Mouse (Mus musculus) cerebellum, adult 2 months (tissue): ENCODE results near the gene Sgcd. TPM values are rescaled to one million over a fixed set of nuclear protein-coding genes. Genes with fewer than 3 reads are reported as not detected.
"Not testable (repeated sequence)": the region's sequence is repeated elsewhere in the genome, so short reads cannot be mapped to it uniquely, and the experiment has no call there.

ENCODE experiments used
- DNase-seq, 2 experiments: peaks; one replicate each; pipeline ENCODE4 v3.0.0; 2021
- H3K27ac ChIP-seq: fragments of 200-500 bp; 2 replicates; pipeline ENCODE4 v1.5.1; 2012; ENCODE audit warnings: low read length, control low read depth, inconsistent platforms; ENCODE audit not compliant: insufficient read depth
- H3K27me3 ChIP-seq: fragments of 200-500 bp; 2 replicates; pipeline ENCODE4 v1.6.1; 2012; ENCODE audit warnings: inconsistent platforms, mild to moderate bottlenecking, low read length, moderate library complexity; ENCODE audit not compliant: control insufficient read depth, insufficient read depth
- H3K4me1 ChIP-seq: fragments of 200-500 bp; 2 replicates; pipeline ENCODE4 v1.6.1; 2011; ENCODE audit warnings: low read length; ENCODE audit not compliant: control insufficient read depth, insufficient read depth
- H3K4me3 ChIP-seq: fragments of 200-500 bp; replicated peaks from 2 replicates; pipeline ENCODE3; 2011; ENCODE audit warnings: mild to moderate bottlenecking, low read depth, low read length, control low read depth; ENCODE audit not compliant: insufficient read depth
- CTCF ChIP-seq: fragments of 200-500 bp; IDR thresholded peaks from 2 replicates; pipeline ENCODE4 v1.5.1; 2011; ENCODE audit warnings: low read depth, mild to moderate bottlenecking, control low read depth, low read length, moderate library complexity, borderline replicate concordance; ENCODE audit not compliant: insufficient read depth
- POLR2A ChIP-seq: fragments of 200-500 bp; IDR thresholded peaks from 2 replicates; pipeline ENCODE4 v1.6.1; 2011; ENCODE audit warnings: low read length, control low read depth, borderline replicate concordance; ENCODE audit not compliant: insufficient read depth
- WGBS: fragments of 180-500 bp; shearing (Covaris S2); methylation state at CpG from one replicate; pipeline ENCODE4 v1.1.7; 2018; 5-methylcytosine and 5-hydroxymethylcytosine counted together
- polyA plus RNA-seq: library from polyadenylated mRNA; depleted of rRNA; stranded (reverse); fragments of >200 nt; gene quantifications from 2 replicates; pipeline ENCODE4 v1.2.3, GENCODE M21; 2012

Sgcd gene
- polyA plus RNA-seq, 1 experiment = 2.6 TPM

GRCm38 (mm10) chr11:47765859-47766258 is 222.9 kb downstream of the Sgcd start:
- TF ChIP-seq CTCF = no peak
- Histone ChIP-seq H3K27me3 (no peaks in the 10 kb centered on the region), H3K4me3 (no peak overlapping the region), H3K4me1 (no peaks in the 10 kb centered on the region), H3K27ac (no peak overlapping the region)
- DNase-seq = no peak
- WGBS = 42% methylated on average over 2 of the region's 2 CpGs

DNA sequence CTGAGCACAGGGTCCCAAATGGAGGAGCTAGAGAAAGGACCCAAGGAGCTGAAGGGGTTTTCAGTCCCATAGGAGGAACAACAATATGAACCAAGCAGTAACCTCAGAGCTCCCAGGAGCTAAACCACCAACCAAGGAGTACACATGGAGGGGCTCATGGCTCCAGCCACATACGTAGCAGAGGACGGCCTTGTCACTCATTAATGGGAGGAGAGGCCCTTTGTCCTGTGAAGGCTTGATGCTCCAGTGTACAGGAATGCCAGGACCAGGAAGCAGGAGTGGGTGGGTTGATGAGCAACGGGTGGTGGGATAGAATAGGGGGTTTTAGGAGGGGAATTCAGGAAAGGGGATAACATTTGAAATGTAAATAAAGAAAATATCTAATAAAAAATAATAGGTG is 225.2 kb downstream of the Sgcd start:
- H3K27me3 ChIP-seq, H3K27ac ChIP-seq, DNase-seq, H3K4me3 ChIP-seq, H3K4me1 ChIP-seq: not testable (repeated sequence)
- WGBS = 79% methylated on average over 3 of the region's 3 CpGs

DNA sequence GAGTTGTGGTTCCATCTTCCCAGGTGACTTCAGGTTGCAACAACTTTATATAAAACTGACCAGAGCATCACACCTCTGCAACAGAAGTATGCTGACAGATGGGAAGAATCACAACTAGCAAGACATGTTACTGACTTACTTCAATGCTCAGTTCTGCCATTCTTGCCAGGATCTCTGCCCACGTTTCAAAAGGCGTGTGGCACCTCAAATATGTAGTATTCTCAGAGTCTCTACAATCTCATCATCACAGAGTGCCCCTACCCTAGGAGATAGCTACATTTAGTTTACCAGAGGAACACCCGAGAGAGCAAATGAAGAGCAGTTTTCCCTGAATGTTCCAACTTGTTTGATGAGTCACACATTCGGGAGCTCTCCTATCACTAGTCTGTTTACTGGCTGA is 229.8 kb downstream of the Sgcd start:
- Histone ChIP-seq H3K4me3 (no peak overlapping the region), H3K27ac (no peak overlapping the region), H3K27me3 (no peaks in the 10 kb centered on the region), H3K4me1 (no peaks in the 10 kb centered on the region)
- TF ChIP-seq POLR2A (no peak), CTCF (no peak)
- WGBS = 88% methylated on average over 4 of the region's 4 CpGs
- no peak for DNase-seq

- 94% methylated on average over 2 of the region's 2 CpGs for WGBS
- no peak overlapping the region for H3K27ac ChIP-seq
These were observed 246.0 kb downstream of the Sgcd start for GRCm38 (mm10) chr11:47742806-47743205.

GRCm38 (mm10) chr11:47704930-47705787 is 283.6 kb downstream of the Sgcd start:
- WGBS = 5% methylated on average over 8 of the region's 8 CpGs
- H3K27ac ChIP-seq = no peak overlapping the region
- H3K4me1 ChIP-seq = no peaks in the 10 kb centered on the region
- H3K4me3 ChIP-seq = no peak overlapping the region
- H3K27me3 ChIP-seq = no peaks in the 10 kb centered on the region
- peak; percentile 18 to 50 for DNase-seq
- TF ChIP-seq CTCF = no peak
- TF ChIP-seq POLR2A = no peak

More at GRCm38 (mm10) chr11:47742806-47743205, 246.0 kb downstream of the Sgcd start:
- no peaks in the 10 kb centered on the region for H3K4me1 ChIP-seq
- no peak for DNase-seq
- H3K27me3 ChIP-seq = no peaks in the 10 kb centered on the region
- TF ChIP-seq CTCF (no peak), POLR2A (no peak)
- H3K4me3 ChIP-seq = no peak overlapping the region

- DNase-seq = no peak
- no peak for TF ChIP-seq POLR2A
- TF ChIP-seq CTCF = no peak
- H3K27me3 ChIP-seq = no peaks in the 10 kb centered on the region; the same call in 1 of the 2 replicates
- H3K27ac ChIP-seq = no peak overlapping the region
- no peaks in the 10 kb centered on the region for H3K4me1 ChIP-seq
- WGBS = 34% methylated on average over 1 of the region's 1 CpGs
- H3K4me3 ChIP-seq = no peak overlapping the region
These were observed 293.2 kb downstream of the Sgcd start for GRCm38 (mm10) chr11:47695611-47696010.

DNA sequence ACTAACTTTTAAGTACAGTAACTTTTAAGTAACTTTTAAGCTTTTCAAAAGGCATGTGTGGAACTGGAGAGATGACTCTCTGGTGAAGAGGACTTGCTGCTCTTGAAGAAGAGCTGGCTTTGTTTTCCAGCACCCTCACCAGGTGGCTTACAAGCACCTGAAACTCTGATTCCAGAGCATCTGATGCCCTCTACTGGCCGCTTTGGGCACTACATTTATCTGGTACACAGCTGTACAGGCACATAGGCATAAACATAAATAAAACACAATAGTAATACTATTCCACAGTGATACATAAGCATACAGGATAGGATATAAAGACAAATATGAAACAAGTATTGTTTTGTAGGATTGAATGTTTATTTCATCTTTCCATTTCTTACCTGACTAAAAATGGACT is 330.6 kb downstream of the Sgcd start:
- peak in 1 of 2 experiments; percentile 12 for DNase-seq
- H3K4me1 ChIP-seq = no peaks in the 10 kb centered on the region
- TF ChIP-seq CTCF (peak; percentile 49; the same call in 1 of the 2 replicates), POLR2A (no peak)
- no peak overlapping the region for H3K27ac ChIP-seq
- WGBS = 4% methylated on average over 1 of the region's 1 CpGs
- no peak overlapping the region for H3K4me3 ChIP-seq
- no peaks in the 10 kb centered on the region for H3K27me3 ChIP-seq

DNA sequence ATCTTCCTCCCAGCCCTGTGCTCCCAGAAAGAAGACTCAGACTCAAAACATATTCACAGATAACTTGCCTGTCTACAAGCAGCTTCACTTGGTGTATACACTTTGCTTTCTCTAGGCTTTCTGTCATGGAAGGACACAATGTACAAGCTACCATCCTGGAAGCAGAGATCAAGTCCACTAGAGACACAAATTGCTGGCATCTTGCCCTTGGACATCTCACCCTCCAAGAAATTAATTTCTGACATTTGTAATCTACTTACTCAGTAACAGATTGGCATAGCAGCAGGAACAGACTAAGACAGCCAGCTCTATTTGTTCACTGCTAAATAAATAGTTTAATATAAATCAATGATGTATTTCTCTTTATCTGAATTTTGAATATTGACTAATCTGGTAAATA is 342.9 kb downstream of the Sgcd start:
- peak in 1 of 2 experiments; percentile 7 for DNase-seq
- no peaks in the 10 kb centered on the region for H3K4me1 ChIP-seq
- no peak for TF ChIP-seq POLR2A
- no peaks in the 10 kb centered on the region; the same call in 1 of the 2 replicates for H3K27me3 ChIP-seq
- no peak overlapping the region for H3K27ac ChIP-seq
- H3K4me3 ChIP-seq = no peak overlapping the region
